Comparison of ENCODE assay signal across 14 mouse cellular contexts in genomic region chr14:122484458-122484843, GRCm38 (mm10). TPM values are rescaled to one million over a fixed set of nuclear protein-coding genes. Genes with fewer than 3 reads are reported as not detected.
DNase-seq lines count a peak whose midpoint lies in the region; ATAC-seq and TF ChIP-seq lines count a peak whose summit lies in the region.
"Had no signal": no experiment of that assay in that cellular context is flagged by ENCODE, and none has a peak within 500 bp of the region (broad histone marks: within the 10 kb centered on the region; RNA-seq: fewer than 3 reads in every experiment).

No protein-coding gene starts in this region.

- no peak for TF ChIP-seq POLR2A in limb, embryonic 14.5 days (IDR thresholded peaks at IDR 0.05; ENCODE audit: borderline replicate concordance, extremely low read depth, insufficient read depth, insufficient read length)

- ATAC-seq in liver, embryonic 11.5 days (replicated peaks; ENCODE audit: low FRiP score), result peak; percentile 23; the same call in 1 of the 2 replicates
- no peak for ATAC-seq in liver, postnatal 0 days
- no peak for ATAC-seq in hindbrain, embryonic 11.5 days (ENCODE audit: low FRiP score)
- ATAC-seq in limb, embryonic 14.5 days (ENCODE audit: low FRiP score, low read depth), result no peak
- ATAC-seq in neural tube, embryonic 14.5 days (ENCODE audit: low read depth), result no peak
- ATAC-seq: CD4-positive, CD25-positive, alpha-beta regulatory T cell, adult 4 months had no signal

- no peaks in the 10 kb centered on the region for H3K36me3 ChIP-seq in liver, embryonic 11.5 days (ENCODE audit: control insufficient read depth, insufficient read depth, low read length)
- no peaks in the 10 kb centered on the region for H3K36me3 ChIP-seq in liver, postnatal 0 days (replicated peaks; ENCODE audit: insufficient read depth, low read length)
- no peaks in the 10 kb centered on the region for H3K36me3 ChIP-seq in hindbrain, embryonic 11.5 days (ENCODE audit: control insufficient read depth, insufficient read depth, low read length)
- H3K36me3 ChIP-seq in limb, embryonic 14.5 days (ENCODE audit: control insufficient read depth, insufficient read depth, low read length), result no peaks in the 10 kb centered on the region
- H3K36me3 ChIP-seq in neural tube, embryonic 14.5 days (ENCODE audit: control insufficient read depth, insufficient read depth, low read length), result no peaks in the 10 kb centered on the region
- H3K36me3 ChIP-seq: limb, embryonic 15.5 days had no signal

- no peaks in the 10 kb centered on the region for H3K9me3 ChIP-seq in liver, embryonic 11.5 days (ENCODE audit: control insufficient read depth, low read length)
- no peaks in the 10 kb centered on the region for H3K9me3 ChIP-seq in liver, postnatal 0 days (ENCODE audit: low read length)
- H3K9me3 ChIP-seq in hindbrain, embryonic 11.5 days (ENCODE audit: control insufficient read depth, low read length), result no peaks in the 10 kb centered on the region
- H3K9me3 ChIP-seq in limb, embryonic 14.5 days (ENCODE audit: control insufficient read depth, low read length), result no peaks in the 10 kb centered on the region
- no peaks in the 10 kb centered on the region for H3K9me3 ChIP-seq in neural tube, embryonic 14.5 days (ENCODE audit: control insufficient read depth, low read length)
- H3K9me3 ChIP-seq: limb, embryonic 15.5 days had no signal

- no peak overlapping the region for H3K4me2 ChIP-seq in liver, embryonic 11.5 days
- H3K4me2 ChIP-seq in liver, postnatal 0 days (ENCODE audit: low read depth, low read length), result no peak overlapping the region
- peak overlapping the region; percentile 48; the same call in 1 of the 2 replicates for H3K4me2 ChIP-seq in hindbrain, embryonic 11.5 days (replicated peaks; ENCODE audit: low read depth, low read length)
- 0 out of 2 replicates have a peak overlapping the region, but pooled peaks have one; percentile 32 for H3K4me2 ChIP-seq in limb, embryonic 14.5 days (replicated peaks; ENCODE audit: low read depth, low read length, severe bottlenecking)
- peak overlapping the region; percentile 26; the same call in 1 of the 2 replicates for H3K4me2 ChIP-seq in neural tube, embryonic 14.5 days (ENCODE audit: low read depth, low read length)
- H3K4me2 ChIP-seq: heart, embryonic 11.5 days had no signal

- 18% methylated on average over 2 of the region's 4 CpGs for WGBS in liver, embryonic 11.5 days
- WGBS in liver, postnatal 0 days (ENCODE audit: insufficient replicate concordance), result 7% methylated on average over 4 of the region's 4 CpGs
- WGBS in hindbrain, embryonic 11.5 days, result 11% methylated on average over 4 of the region's 4 CpGs
- 42% methylated on average over 2 of the region's 4 CpGs for WGBS in limb, embryonic 14.5 days
- WGBS in neural tube, embryonic 14.5 days, result 36% methylated on average over 2 of the region's 4 CpGs

- no peak for TF ChIP-seq CTCF in liver, postnatal 0 days (IDR thresholded peaks at IDR 0.05; ENCODE audit: low read depth)

- DNase-seq in liver, embryonic 11.5 days (ENCODE audit: low spot score), result no peak
- DNase-seq in liver, postnatal 0 days, result no peak
- DNase-seq in hindbrain, embryonic 11.5 days (ENCODE audit: low spot score), result no peak
- no peak for DNase-seq in limb, embryonic 14.5 days (ENCODE audit: low spot score)
- DNase-seq in right cerebral cortex, postnatal 4 days, result no peak
- no peak for DNase-seq in urinary bladder, postnatal 25 days (ENCODE audit: low spot score)
- DNase-seq in testis, postnatal 14 days (ENCODE audit: low spot score), result no peak
- DNase-seq: lung, postnatal 10 days had no signal

- no peak for TF ChIP-seq EP300 in liver, postnatal 0 days (IDR thresholded peaks at IDR 0.05; ENCODE audit: low read depth)

- no peak overlapping the region for H3K4me3 ChIP-seq in liver, embryonic 11.5 days (ENCODE audit: low read depth, low read length)
- no peak overlapping the region for H3K4me3 ChIP-seq in liver, postnatal 0 days (ENCODE audit: low read depth, low read length)
- H3K4me3 ChIP-seq in hindbrain, embryonic 11.5 days (ENCODE audit: low read depth, low read length), result no peak overlapping the region
- no peak overlapping the region for H3K4me3 ChIP-seq in limb, embryonic 14.5 days (replicated peaks; ENCODE audit: low read length)
- H3K4me3 ChIP-seq in neural tube, embryonic 14.5 days (ENCODE audit: low read depth, low read length), result no peak overlapping the region
- H3K4me3 ChIP-seq: limb, embryonic 15.5 days had no signal

- no peak overlapping the region for H3K9ac ChIP-seq in liver, embryonic 11.5 days (ENCODE audit: low read depth, low read length)
- no peak overlapping the region for H3K9ac ChIP-seq in liver, postnatal 0 days (replicated peaks)
- no peak overlapping the region for H3K9ac ChIP-seq in hindbrain, embryonic 11.5 days (ENCODE audit: low read depth, low read length)
- H3K9ac ChIP-seq in limb, embryonic 14.5 days (ENCODE audit: low read depth, low read length, severe bottlenecking), result no peak overlapping the region
- H3K9ac ChIP-seq in neural tube, embryonic 14.5 days (replicated peaks; ENCODE audit: low read depth, low read length), result no peak overlapping the region
- H3K9ac ChIP-seq: limb, embryonic 15.5 days had no signal

- H3K4me1 ChIP-seq in liver, embryonic 11.5 days (replicated peaks; ENCODE audit: control insufficient read depth, insufficient read depth, low read length), result no peaks in the 10 kb centered on the region
- H3K4me1 ChIP-seq in liver, postnatal 0 days (ENCODE audit: insufficient read depth), result no peaks in the 10 kb centered on the region
- peaks cover 2% of the 10 kb centered on the region; the same call in 1 of the 2 replicates for H3K4me1 ChIP-seq in hindbrain, embryonic 11.5 days (replicated peaks; ENCODE audit: control insufficient read depth, insufficient read depth, low read length)
- no peaks in the 10 kb centered on the region for H3K4me1 ChIP-seq in limb, embryonic 14.5 days (ENCODE audit: control insufficient read depth, insufficient read depth, low read length)
- H3K4me1 ChIP-seq in neural tube, embryonic 14.5 days (ENCODE audit: control insufficient read depth, insufficient read depth, low read length), result no peaks in the 10 kb centered on the region

- peaks cover 87% of the 10 kb centered on the region for H3K27me3 ChIP-seq in liver, embryonic 11.5 days (replicated peaks; ENCODE audit: control insufficient read depth, insufficient read depth, low read length)
- H3K27me3 ChIP-seq in liver, postnatal 0 days (ENCODE audit: insufficient read depth, low read length), result peaks cover 93% of the 10 kb centered on the region
- peaks cover 52% of the 10 kb centered on the region for H3K27me3 ChIP-seq in hindbrain, embryonic 11.5 days (ENCODE audit: control insufficient read depth, insufficient read depth, low read length)
- peaks cover 78% of the 10 kb centered on the region for H3K27me3 ChIP-seq in limb, embryonic 14.5 days (ENCODE audit: control insufficient read depth, insufficient read depth, low read length)
- peaks cover 55% of the 10 kb centered on the region for H3K27me3 ChIP-seq in neural tube, embryonic 14.5 days (ENCODE audit: control insufficient read depth, insufficient read depth, low read length)

- H3K27ac ChIP-seq in liver, embryonic 11.5 days (ENCODE audit: low read depth, low read length), result no peak overlapping the region
- no peak overlapping the region for H3K27ac ChIP-seq in liver, postnatal 0 days (ENCODE audit: low read depth)
- 0 out of 2 replicates have a peak overlapping the region, but pooled peaks have one; percentile 20 for H3K27ac ChIP-seq in hindbrain, embryonic 11.5 days (ENCODE audit: low read depth, low read length)
- H3K27ac ChIP-seq in limb, embryonic 14.5 days (replicated peaks; ENCODE audit: low read depth, low read length), result no peak overlapping the region
- peak overlapping the region; percentile 34; the same call in 1 of the 2 replicates for H3K27ac ChIP-seq in neural tube, embryonic 14.5 days (ENCODE audit: low read depth, low read length)
- H3K27ac ChIP-seq: limb, embryonic 15.5 days had no signal

RNA-seq across cellular contexts. Expression of gene Gm10837, which starts 5.9 kb away (rescaled TPM):
- polyA plus RNA-seq in liver, embryonic 11.5 days (2014; fragmentation: Nextera tagmentation; extraction: Ambion mirVana), result not detected in 2 replicates
- not detected in 2 replicates for polyA plus RNA-seq in liver, postnatal 0 days (2015; fragmentation: Nextera tagmentation; extraction: Ambion mirVana)
- polyA plus RNA-seq in hindbrain, embryonic 11.5 days (2014; fragmentation: Nextera tagmentation; extraction: Ambion mirVana), result 0.35 and 0.76 TPM in 2 replicates
- polyA plus RNA-seq in limb, embryonic 14.5 days (2012; rRNA removed), result not detected in 2 replicates
- 0.12 TPM in 1 of 2 replicates, not detected in the other for polyA plus RNA-seq in limb, embryonic 14.5 days (2014; fragmentation: Nextera tagmentation; extraction: Ambion mirVana)
- polyA plus RNA-seq in neural tube, embryonic 14.5 days (2014; fragmentation: Nextera tagmentation; extraction: Ambion mirVana), result 0.35 and 0.45 TPM in 2 replicates
- polyA plus RNA-seq: CD4-positive, CD25-positive, alpha-beta regulatory T cell, adult 4 months; kidney, embryonic 16.5 days; limb, embryonic 15.5 days; stomach, embryonic 16.5 days had no signal

RNA-seq across cellular contexts. Expression of gene Zic2, which starts 9.2 kb away (rescaled TPM):
- polyA plus RNA-seq in liver, embryonic 11.5 days (2014; fragmentation: Nextera tagmentation; extraction: Ambion mirVana), result not detected in 2 replicates
- polyA plus RNA-seq in liver, postnatal 0 days (2015; fragmentation: Nextera tagmentation; extraction: Ambion mirVana), result not detected in 2 replicates
- polyA plus RNA-seq in hindbrain, embryonic 11.5 days (2014; fragmentation: Nextera tagmentation; extraction: Ambion mirVana), result 9.5 and 11.2 TPM in 2 replicates
- polyA plus RNA-seq in limb, embryonic 14.5 days (2012; rRNA removed), result 4.0 and 6.0 TPM in 2 replicates
- 0.80 and 1.1 TPM in 2 replicates for polyA plus RNA-seq in limb, embryonic 14.5 days (2014; fragmentation: Nextera tagmentation; extraction: Ambion mirVana)
- polyA plus RNA-seq in neural tube, embryonic 14.5 days (2014; fragmentation: Nextera tagmentation; extraction: Ambion mirVana), result 6.5 and 9.4 TPM in 2 replicates
- polyA plus RNA-seq: CD4-positive, CD25-positive, alpha-beta regulatory T cell, adult 4 months; kidney, embryonic 16.5 days; stomach, embryonic 16.5 days had no signal

RNA-seq across cellular contexts. Expression of gene Zic5, which starts 19.0 kb away (rescaled TPM):
- 0.16 TPM in 1 of 2 replicates, not detected in the other for polyA plus RNA-seq in liver, embryonic 11.5 days (2014; fragmentation: Nextera tagmentation; extraction: Ambion mirVana)
- polyA plus RNA-seq in liver, postnatal 0 days (2015; fragmentation: Nextera tagmentation; extraction: Ambion mirVana), result not detected in 2 replicates
- polyA plus RNA-seq in hindbrain, embryonic 11.5 days (2014; fragmentation: Nextera tagmentation; extraction: Ambion mirVana), result 19.1 and 20.1 TPM in 2 replicates
- 0.47 and 1.3 TPM in 2 replicates for polyA plus RNA-seq in limb, embryonic 14.5 days (2012; rRNA removed)
- 0.76 and 0.94 TPM in 2 replicates for polyA plus RNA-seq in limb, embryonic 14.5 days (2014; fragmentation: Nextera tagmentation; extraction: Ambion mirVana)
- 7.8 and 7.9 TPM in 2 replicates for polyA plus RNA-seq in neural tube, embryonic 14.5 days (2014; fragmentation: Nextera tagmentation; extraction: Ambion mirVana)
- polyA plus RNA-seq: CD4-positive, CD25-positive, alpha-beta regulatory T cell, adult 4 months; stomach, embryonic 16.5 days had no signal

RNA-seq across cellular contexts. Expression of gene Gm5089, which starts 33.5 kb away (rescaled TPM):
- polyA plus RNA-seq in liver, embryonic 11.5 days (2014; fragmentation: Nextera tagmentation; extraction: Ambion mirVana), result not detected in 2 replicates
- not detected in 2 replicates for polyA plus RNA-seq in liver, postnatal 0 days (2015; fragmentation: Nextera tagmentation; extraction: Ambion mirVana)
- polyA plus RNA-seq in hindbrain, embryonic 11.5 days (2014; fragmentation: Nextera tagmentation; extraction: Ambion mirVana), result 0.99 and 1.6 TPM in 2 replicates
- polyA plus RNA-seq in limb, embryonic 14.5 days (2012; rRNA removed), result not detected in 2 replicates
- polyA plus RNA-seq in limb, embryonic 14.5 days (2014; fragmentation: Nextera tagmentation; extraction: Ambion mirVana), result 0.25 TPM in 1 of 2 replicates, not detected in the other
- 0.27 and 0.81 TPM in 2 replicates for polyA plus RNA-seq in neural tube, embryonic 14.5 days (2014; fragmentation: Nextera tagmentation; extraction: Ambion mirVana)
- polyA plus RNA-seq: CD4-positive, CD25-positive, alpha-beta regulatory T cell, adult 4 months; heart, embryonic 11.5 days; kidney, embryonic 16.5 days; stomach, embryonic 16.5 days had no signal

RNA-seq across cellular contexts. Expression of gene Pcca, which starts 49.7 kb away (rescaled TPM):
- polyA plus RNA-seq in liver, embryonic 11.5 days (2014; fragmentation: Nextera tagmentation; extraction: Ambion mirVana), result 18.1 and 20.3 TPM in 2 replicates
- 30.3 and 31.3 TPM in 2 replicates for polyA plus RNA-seq in liver, postnatal 0 days (2015; fragmentation: Nextera tagmentation; extraction: Ambion mirVana)
- polyA plus RNA-seq in hindbrain, embryonic 11.5 days (2014; fragmentation: Nextera tagmentation; extraction: Ambion mirVana), result 31.6 and 33.1 TPM in 2 replicates
- polyA plus RNA-seq in limb, embryonic 14.5 days (2012; rRNA removed), result 11.4 and 15.7 TPM in 2 replicates
- 17.3 and 18.1 TPM in 2 replicates for polyA plus RNA-seq in limb, embryonic 14.5 days (2014; fragmentation: Nextera tagmentation; extraction: Ambion mirVana)
- 27.7 and 29.4 TPM in 2 replicates for polyA plus RNA-seq in neural tube, embryonic 14.5 days (2014; fragmentation: Nextera tagmentation; extraction: Ambion mirVana)

Comparison
In these comparisons a context has a peak if more than half of its experiments do, and no peak if none do; other contexts are left out.
1. H3K27ac ChIP-seq: peak in hindbrain, embryonic 11.5 days (single experiment) and neural tube, embryonic 14.5 days (single experiment); none in liver, embryonic 11.5 days (single experiment), liver, postnatal 0 days (single experiment) and limb, embryonic 14.5 days (single experiment).
2. H3K4me2 ChIP-seq: peak in hindbrain, embryonic 11.5 days (single experiment), limb, embryonic 14.5 days (single experiment) and neural tube, embryonic 14.5 days (single experiment); none in liver, embryonic 11.5 days (single experiment) and liver, postnatal 0 days (single experiment).